Mouse (Mus musculus): ENCODE results near the gene Rtp3.

GRCm38 (mm10) chr9:111015658-111016057, 25.3 kb upstream of the Rtp3 start:
- TF ChIP-seq CTCF (IDR thresholded peaks at IDR 0.05; ENCODE audit: insufficient read depth, low read depth, low read length) = no peak
- TF ChIP-seq POLR2A (IDR thresholded peaks at IDR 0.05; ENCODE audit: insufficient read depth, low read depth, low read length) = no peak
